Mouse (Mus musculus) embryonic facial prominence, embryonic 14.5 days (tissue): ENCODE measurements around the gene 2310033P09Rik. TPM values are rescaled to one million over a fixed set of nuclear protein-coding genes. Genes with fewer than 3 reads are reported as not detected.
A peak's percentile ranks its signal among the peaks of the same experiment; 100 is the strongest.

Source experiments
- ATAC-seq: fragments of 200-750 bp; cut with Nextera tagmentation; 2 replicates; pipeline ENCODE4 v1.8.0; 2017; ENCODE audit warnings: low read depth, moderate number of reproducible peaks, moderate TSS enrichment
- DNase-seq: peaks from one replicate; pipeline ENCODE4 v3.0.0-alpha.2; 2015; ENCODE audit warnings: low spot score
- H3K27ac ChIP-seq: fragments of 300-500 bp; sonication (generic); replicated peaks from 2 replicates; pipeline ENCODE4 v1.5.1; 2014; ENCODE audit warnings: low read depth, mild to moderate bottlenecking, low read length, moderate library complexity
- H3K27me3 ChIP-seq: fragments of 300-500 bp; sonication (generic); replicated peaks from 2 replicates; pipeline ENCODE4 v1.6.1; 2014; ENCODE audit warnings: low read length; ENCODE audit not compliant: control insufficient read depth, insufficient read depth
- H3K36me3 ChIP-seq: fragments of 300-500 bp; sonication (generic); 2 replicates; pipeline ENCODE4 v1.6.1; 2014; ENCODE audit warnings: low read length, mixed read lengths; ENCODE audit not compliant: control insufficient read depth, insufficient read depth
- H3K4me1 ChIP-seq: fragments of 300-500 bp; sonication (generic); 2 replicates; pipeline ENCODE4 v1.6.1; 2014; ENCODE audit warnings: antibody characterized with exemption, low read length; ENCODE audit not compliant: control insufficient read depth, insufficient read depth
- H3K4me2 ChIP-seq: fragments of 300-500 bp; sonication (generic); 2 replicates; pipeline ENCODE4 v1.6.1; 2014; ENCODE audit warnings: low read depth, mild to moderate bottlenecking, low read length, moderate library complexity, mixed read lengths
- H3K4me3 ChIP-seq: fragments of 300-500 bp; sonication (generic); 2 replicates; pipeline ENCODE4 v1.5.1; 2014; ENCODE audit warnings: low read depth, mild to moderate bottlenecking, low read length
- H3K9ac ChIP-seq: fragments of 300-500 bp; sonication (generic); 2 replicates; pipeline ENCODE4 v1.6.1; 2014; ENCODE audit warnings: low read depth, mild to moderate bottlenecking, low read length, moderate library complexity, mixed read lengths
- H3K9me3 ChIP-seq: fragments of 300-500 bp; sonication (generic); 2 replicates; pipeline ENCODE4 v1.6.1; 2016; ENCODE audit warnings: low read length; ENCODE audit not compliant: control insufficient read depth
- WGBS: fragments of 180-500 bp; shearing (Covaris S2); extraction: QIAGEN DNeasy Blood & Tissue Kit; methylation state at CpG from one replicate; pipeline ENCODE4 v1.1.7; 2014; 5-methylcytosine and 5-hydroxymethylcytosine counted together
- polyA plus RNA-seq: library from polyadenylated mRNA; unstranded; fragments of >200 nt; fragmentation: Nextera tagmentation; extraction: Ambion mirVana; gene quantifications from 2 replicates; pipeline ENCODE4 v1.2.1, GENCODE M21; 2014

2310033P09Rik gene
- polyA plus RNA-seq, 1 experiment from 2014 or later: 23.9 TPM

- no peaks in the 10 kb centered on the region for H3K4me1 ChIP-seq
- WGBS: 62% methylated on average over 5 of the region's 5 CpGs
Measured at GRCm38 (mm10) chr11:59185490-59185889, 22.6 kb upstream of the 2310033P09Rik start.

GRCm38 (mm10) chr11:59187706-59188105 is 20.4 kb upstream of the 2310033P09Rik start:
- H3K9me3 ChIP-seq: no peaks in the 10 kb centered on the region
- no peak overlapping the region for H3K27ac ChIP-seq
- no peaks in the 10 kb centered on the region for H3K4me1 ChIP-seq
- peaks cover 36% of the 10 kb centered on the region for H3K36me3 ChIP-seq
- no peaks in the 10 kb centered on the region for H3K27me3 ChIP-seq
- no peak overlapping the region for H3K4me2 ChIP-seq
- DNase-seq (no peak), ATAC-seq (no peak)
- WGBS: 77% methylated on average over 6 of the region's 6 CpGs
- H3K4me3 ChIP-seq: no peak overlapping the region
- no peak overlapping the region for H3K9ac ChIP-seq

More at GRCm38 (mm10) chr11:59185490-59185889, 22.6 kb upstream of the 2310033P09Rik start:
- no peak overlapping the region for H3K4me2 ChIP-seq
- ATAC-seq: no peak
- no peak overlapping the region for H3K4me3 ChIP-seq
- H3K9me3 ChIP-seq: no peaks in the 10 kb centered on the region
- H3K9ac ChIP-seq: no peak overlapping the region
- H3K36me3 ChIP-seq: peaks cover 36% of the 10 kb centered on the region
- H3K27ac ChIP-seq: no peak overlapping the region
- no peak for DNase-seq
- H3K27me3 ChIP-seq: no peaks in the 10 kb centered on the region

DNA sequence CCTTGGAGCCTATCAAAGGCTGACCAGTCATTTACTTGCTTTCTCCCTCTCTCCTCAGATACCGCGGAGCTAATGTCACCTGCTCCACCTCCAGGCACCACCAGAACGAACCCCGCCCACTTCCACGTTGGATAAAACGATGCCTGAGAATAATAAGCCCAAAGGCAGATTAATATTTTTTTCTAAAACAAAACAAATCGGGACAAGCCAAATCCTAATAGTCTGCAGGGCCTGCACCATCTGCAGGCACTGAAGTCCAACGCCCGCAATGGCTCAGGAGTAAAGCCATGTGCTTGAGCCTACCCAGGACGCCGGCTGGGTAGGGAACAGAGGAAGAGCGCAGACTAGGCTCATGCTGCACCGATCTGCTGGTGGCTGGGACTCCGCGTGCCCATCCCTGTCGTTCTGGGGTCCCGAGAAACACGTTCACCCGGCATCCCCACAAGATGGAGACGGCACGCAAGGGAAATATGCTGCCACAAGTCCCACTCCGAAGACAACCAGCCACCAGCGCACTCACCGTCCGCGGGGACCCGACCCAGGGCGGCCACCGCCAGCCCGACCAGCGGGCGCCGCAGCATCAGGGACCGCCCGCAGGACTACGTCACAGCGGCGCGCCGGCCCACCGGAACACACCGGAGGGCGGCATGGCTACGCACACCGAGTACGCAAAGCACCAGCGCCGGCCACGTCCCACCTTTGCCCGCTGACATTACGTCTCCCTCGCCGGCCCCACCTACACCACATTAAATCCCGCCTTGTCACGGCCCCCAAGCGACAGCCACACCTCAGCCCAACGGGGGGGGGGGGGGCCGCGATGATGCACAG is 16.7 kb upstream of the 2310033P09Rik start:
- no peak for DNase-seq
- peak; percentile 97 for ATAC-seq
- H3K4me1 ChIP-seq: no peaks in the 10 kb centered on the region
- H3K4me3 ChIP-seq: peak overlapping the region; percentile 63
- H3K27ac ChIP-seq: peak overlapping the region; percentile 85
- under 1% methylated on average over 19 of the region's 59 CpGs for WGBS
- H3K4me2 ChIP-seq: peak overlapping the region; percentile 63
- H3K9me3 ChIP-seq: no peaks in the 10 kb centered on the region
- H3K27me3 ChIP-seq: no peaks in the 10 kb centered on the region
- peak overlapping the region; percentile 78 for H3K9ac ChIP-seq
- 0 out of 2 replicates have a peak, but pooled peaks cover 2% of the 10 kb centered on the region for H3K36me3 ChIP-seq

DNA sequence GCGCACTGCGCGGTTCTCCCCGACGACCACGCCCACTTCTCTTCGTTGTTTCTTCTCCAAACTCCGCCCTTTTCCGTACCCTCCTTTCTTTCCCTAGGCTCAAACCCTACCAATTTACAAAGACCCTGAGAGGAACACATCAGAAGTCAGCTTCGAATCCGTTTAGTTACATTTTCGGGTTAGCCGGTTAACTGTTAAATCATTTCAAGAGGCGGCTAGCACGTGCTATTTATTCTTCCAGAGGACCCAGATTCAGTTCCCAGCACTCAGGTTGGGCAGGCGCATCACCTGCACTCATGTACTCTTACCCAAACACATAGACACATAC is 16.1 kb upstream of the 2310033P09Rik start, which contains the start of gene Guk1:
Guk1 (minus strand) TSS at position 154 of the 328 bp plus-strand sequence.
- no peaks in the 10 kb centered on the region for H3K27me3 ChIP-seq
- ATAC-seq (no peak), DNase-seq (peak; percentile 95)
- H3K9ac ChIP-seq: peak within 1 kb of the TSS; percentile 78
- H3K27ac ChIP-seq: peak within 1 kb of the TSS; percentile 85
- WGBS: 5% methylated on average over 13 of the region's 16 CpGs
- peak within 1 kb of the TSS; percentile 63 for H3K4me3 ChIP-seq
- peak within 1 kb of the TSS; percentile 63 for H3K4me2 ChIP-seq
- H3K36me3 ChIP-seq: no peaks in the 10 kb centered on the region
- H3K9me3 ChIP-seq: no peaks in the 10 kb centered on the region
- H3K4me1 ChIP-seq: no peaks in the 10 kb centered on the region

- no peak overlapping the region for H3K27ac ChIP-seq
- no peak overlapping the region for H3K4me2 ChIP-seq
- no peaks in the 10 kb centered on the region for H3K27me3 ChIP-seq
- DNase-seq (no peak), ATAC-seq (no peak)
- H3K36me3 ChIP-seq: peaks cover 2% of the 10 kb centered on the region; the same call in 1 of the 2 replicates
- H3K4me3 ChIP-seq: no peak overlapping the region
- H3K9ac ChIP-seq: no peak overlapping the region
- peaks cover 3% of the 10 kb centered on the region; the same call in 1 of the 2 replicates for H3K4me1 ChIP-seq
- H3K9me3 ChIP-seq: no peaks in the 10 kb centered on the region
Measured at GRCm38 (mm10) chr11:59196230-59196629, 11.9 kb upstream of the 2310033P09Rik start.

DNA sequence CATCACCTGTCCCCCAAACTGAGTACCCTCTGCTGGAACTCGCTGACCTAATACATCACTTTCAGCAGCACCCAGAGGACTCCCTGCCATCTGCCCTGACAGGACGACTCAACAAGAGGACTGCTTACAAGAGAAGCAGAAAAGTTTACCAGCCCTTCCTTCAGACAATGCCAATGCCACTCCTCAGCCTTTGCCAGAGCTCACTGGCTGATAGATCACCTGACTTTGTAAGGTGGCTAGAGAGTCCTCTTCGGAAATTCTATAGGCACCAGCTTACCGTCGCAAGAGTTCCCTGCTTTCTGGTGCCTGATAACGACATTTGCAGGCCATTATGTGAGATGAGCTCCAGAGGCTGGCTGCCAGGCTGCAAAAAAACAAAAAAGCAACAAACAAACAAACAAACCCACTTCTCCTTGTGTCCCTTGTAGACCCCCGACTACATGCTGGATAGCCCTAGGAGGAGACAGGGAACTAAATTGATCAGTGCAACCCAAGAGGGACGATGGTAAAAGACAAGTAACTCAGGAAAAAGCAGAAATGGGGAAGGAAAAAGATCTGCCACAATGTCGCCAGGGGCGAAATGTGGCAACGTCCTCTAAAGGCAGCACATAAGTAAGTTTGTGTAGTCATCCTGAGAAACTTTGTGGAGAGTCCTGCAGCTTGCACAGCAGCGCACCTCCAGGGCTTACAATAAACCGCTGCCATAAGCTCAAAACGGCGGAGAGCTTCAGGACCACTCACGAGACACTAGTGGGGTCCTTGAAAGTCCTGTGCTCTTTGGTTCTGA is 6.7 kb upstream of the 2310033P09Rik start:
- peak overlapping the region; percentile 86 for H3K4me3 ChIP-seq
- ATAC-seq (no peak), DNase-seq (no peak)
- no peaks in the 10 kb centered on the region for H3K9me3 ChIP-seq
- peak overlapping the region; percentile 81 for H3K9ac ChIP-seq
- H3K4me1 ChIP-seq: peaks cover 7% of the 10 kb centered on the region; the same call in 1 of the 2 replicates
- peaks cover 25% of the 10 kb centered on the region for H3K36me3 ChIP-seq
- H3K27ac ChIP-seq: peak overlapping the region; percentile 68
- H3K4me2 ChIP-seq: peak overlapping the region; percentile 95
- no peaks in the 10 kb centered on the region for H3K27me3 ChIP-seq
- WGBS: 33% methylated on average over 16 of the region's 16 CpGs

DNA sequence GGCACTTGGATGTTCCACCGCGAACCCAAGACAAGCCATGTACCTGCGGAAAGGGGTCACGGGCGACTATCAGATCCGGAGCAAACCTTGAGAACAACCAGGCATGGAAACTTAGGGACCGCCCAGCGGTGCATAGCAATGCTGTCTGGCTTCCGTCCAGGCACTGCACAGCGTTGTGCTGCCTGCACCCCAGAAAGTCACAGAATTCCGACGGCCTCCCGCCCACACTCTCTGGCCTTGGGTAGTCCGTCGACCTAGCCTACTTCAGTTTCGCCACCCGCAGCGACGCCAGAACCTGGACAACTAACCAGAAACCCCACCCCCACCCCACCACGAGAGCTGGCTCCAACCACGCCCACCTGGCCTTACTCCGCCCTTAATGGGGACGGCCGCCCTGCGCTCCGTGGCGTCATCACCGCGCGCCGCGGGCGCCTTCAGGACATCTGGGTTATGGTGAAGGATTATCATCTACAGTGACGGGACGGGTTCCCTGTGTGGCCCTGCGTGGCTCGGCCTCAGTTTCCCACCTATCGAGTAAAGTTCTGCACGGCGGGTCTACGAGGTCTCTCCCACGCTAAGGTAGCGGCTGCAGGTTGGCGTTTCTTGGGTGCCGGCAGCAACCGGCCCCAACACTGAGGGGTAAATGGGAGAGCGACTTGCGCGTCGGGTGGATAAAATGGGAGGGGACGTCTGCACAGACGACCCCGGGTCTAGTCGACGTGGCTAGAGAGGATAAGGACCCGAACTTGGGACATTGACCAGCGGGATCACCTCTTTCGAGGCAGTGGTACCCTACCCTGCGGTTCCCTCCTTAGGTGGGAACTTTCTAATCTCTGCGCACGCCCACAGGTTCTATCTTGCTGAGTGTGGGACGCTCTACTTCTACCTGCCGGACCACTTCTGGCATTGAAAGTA is 5.8 kb upstream of the 2310033P09Rik start, which contains the start of gene Mrpl55:
Mrpl55 (plus strand) TSS at position 406 of the 915 bp plus-strand sequence.
- WGBS: under 1% methylated on average over 62 of the region's 63 CpGs
- H3K36me3 ChIP-seq: peaks cover 28% of the 10 kb centered on the region
- peak; percentile 94 for ATAC-seq

DNA sequence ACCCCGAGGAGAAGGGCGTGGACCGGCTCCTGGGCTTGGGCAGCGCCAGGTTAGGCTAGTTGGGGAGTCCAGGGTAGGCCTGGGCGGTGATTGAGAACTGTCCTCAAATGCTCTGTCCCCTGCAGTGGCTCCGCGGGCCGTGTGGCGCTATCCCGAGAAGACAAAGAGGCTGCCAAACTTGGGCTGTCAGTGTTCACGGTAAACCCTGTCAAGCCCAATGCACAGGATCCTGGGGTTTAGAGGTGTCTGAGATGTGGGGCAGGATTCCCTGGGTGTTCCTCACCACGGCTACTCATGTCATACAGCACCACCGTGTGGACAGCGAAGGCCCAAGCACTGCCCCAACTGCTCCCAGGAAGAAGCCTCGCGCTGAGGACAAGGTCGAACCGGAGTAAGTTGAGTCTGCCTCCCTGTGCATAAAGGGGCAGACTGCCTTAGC is 901 bp downstream of the 2310033P09Rik start:
- 9% methylated on average over 17 of the region's 18 CpGs for WGBS

More for the DNA sequence above, 5.8 kb upstream of the 2310033P09Rik start, which contains the start of gene Mrpl55:
- H3K9me3 ChIP-seq: no peaks in the 10 kb centered on the region
- peak within 1 kb of the TSS; percentile 95 for H3K4me2 ChIP-seq
- no peaks in the 10 kb centered on the region for H3K27me3 ChIP-seq
- peak; percentile 97 for DNase-seq
- peak within 1 kb of the TSS; percentile 86 for H3K4me3 ChIP-seq
- peak within 1 kb of the TSS; percentile 81 for H3K9ac ChIP-seq
- H3K4me1 ChIP-seq: peaks cover 7% of the 10 kb centered on the region; the same call in 1 of the 2 replicates
- peak within 1 kb of the TSS; percentile 68 for H3K27ac ChIP-seq

More for the DNA sequence above, 901 bp downstream of the 2310033P09Rik start:
- H3K27me3 ChIP-seq: no peaks in the 10 kb centered on the region
- peaks cover 70% of the 10 kb centered on the region for H3K36me3 ChIP-seq
- H3K4me3 ChIP-seq: peak overlapping the region; percentile 91
- H3K4me2 ChIP-seq: peak overlapping the region; percentile 79
- H3K9ac ChIP-seq: peak overlapping the region; percentile 93
- peak; percentile 83 for DNase-seq
- H3K9me3 ChIP-seq: no peaks in the 10 kb centered on the region
- no peaks in the 10 kb centered on the region; the same call in 1 of the 2 replicates for H3K4me1 ChIP-seq
- peak; percentile 61 for ATAC-seq
- peak overlapping the region; percentile 94 for H3K27ac ChIP-seq
